Comparison of ENCODE assay signal across 27 mouse cellular contexts in the genomic region with DNA sequence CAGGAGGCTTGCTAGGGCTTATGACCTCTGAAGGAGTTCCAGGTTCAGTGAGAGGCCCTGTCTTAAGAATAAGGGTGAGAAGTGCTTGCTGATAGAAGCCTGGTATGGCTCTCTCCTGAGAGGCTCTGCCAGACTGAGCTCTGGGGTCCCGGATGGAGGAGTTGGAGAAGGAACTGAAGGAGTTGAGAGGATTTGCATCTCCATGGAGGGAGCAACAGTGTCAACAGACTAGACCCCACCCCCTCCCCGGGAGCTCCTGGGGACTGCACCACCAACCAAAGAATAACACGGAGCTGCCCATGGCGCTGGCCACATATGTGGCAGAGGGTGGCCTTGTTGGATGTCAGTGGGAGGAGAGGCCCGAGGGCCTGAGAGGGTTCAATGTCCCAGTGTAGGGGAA. TPM values are rescaled to one million over a fixed set of nuclear protein-coding genes. Genes with fewer than 3 reads are reported as not detected.
DNase-seq lines count a peak whose midpoint lies in the region; ATAC-seq and TF ChIP-seq lines count a peak whose summit lies in the region.
"Had no signal": no experiment of that assay in that cellular context is flagged by ENCODE, and none has a peak within 500 bp of the region (broad histone marks: within the 10 kb centered on the region; RNA-seq: fewer than 3 reads in every experiment).

No protein-coding gene starts in this region.

- ATAC-seq in forebrain, embryonic 12.5 days (ENCODE audit: low FRiP score), result no peak
- ATAC-seq: CD4-positive, CD25-positive, alpha-beta regulatory T cell, adult 4 months; forebrain, embryonic 13.5 days; forebrain, embryonic 15.5 days; forebrain, postnatal 0 days had no signal

- H3K9me3 ChIP-seq in E14TG2a.4 (ENCODE audit: low read length), result no peaks in the 10 kb centered on the region
- no peaks in the 10 kb centered on the region for H3K9me3 ChIP-seq in forebrain, embryonic 12.5 days
- H3K9me3 ChIP-seq: embryonic facial prominence, embryonic 13.5 days; embryonic facial prominence, embryonic 15.5 days; forebrain, embryonic 10.5 days; forebrain, embryonic 13.5 days; forebrain, embryonic 15.5 days had no signal

- peaks cover 35% of the 10 kb centered on the region for H3K4me1 ChIP-seq in E14TG2a.4 (replicated peaks; ENCODE audit: low read depth, low read length)
- H3K4me1 ChIP-seq in forebrain, embryonic 12.5 days, result no peaks in the 10 kb centered on the region
- H3K4me1 ChIP-seq: forebrain, embryonic 10.5 days; forebrain, embryonic 13.5 days; forebrain, embryonic 15.5 days had no signal

- H3K27me3 ChIP-seq in E14TG2a.4 (ENCODE audit: insufficient read depth, low read length), result no peaks in the 10 kb centered on the region
- H3K27me3 ChIP-seq in forebrain, embryonic 12.5 days, result no peaks in the 10 kb centered on the region
- H3K27me3 ChIP-seq: CH12.LX; embryonic facial prominence, embryonic 13.5 days; embryonic facial prominence, embryonic 15.5 days; forebrain, embryonic 13.5 days; forebrain, embryonic 15.5 days had no signal

- 44% methylated on average over 5 of the region's 5 CpGs for WGBS in forebrain, embryonic 12.5 days

- DNase-seq in heart, adult 11 months, result peak; percentile 74
- DNase-seq in heart, adult 18-20 months, result no peak
- DNase-seq in ES-CJ7 (ENCODE audit: low read depth, low spot score) (peak; percentile 65), ZHBTc4 (ENCODE audit: low read depth, low spot score) (peak; percentile 72)
- DNase-seq in right cerebral cortex, postnatal 10 days (ENCODE audit: low spot score in 2 of 2), result no peak
- DNase-seq: adrenal gland, adult 2 months; adrenal gland, postnatal 10 days; adrenal gland, postnatal 25 days; B cell, adult 2 months; cerebellum, adult 11 months; cerebellum, adult 18-20 months; cerebellum, adult 8-10 months; cerebellum, adult 9-11 months; cerebellum, postnatal 14 days; cerebellum, postnatal 36 days; embryo, embryonic 11 days; forebrain, postnatal 0 days had no signal

- H3K4me3 ChIP-seq in E14TG2a.4 (replicated peaks; ENCODE audit: low read length), result peak overlapping the region; percentile 32; the same call in 1 of the 2 replicates
- H3K4me3 ChIP-seq in forebrain, embryonic 12.5 days (replicated peaks), result no peak overlapping the region
- H3K4me3 ChIP-seq: embryonic facial prominence, embryonic 13.5 days; embryonic facial prominence, embryonic 15.5 days; erythroblast, embryonic 14.5 days; forebrain, embryonic 10.5 days; forebrain, embryonic 13.5 days; forebrain, embryonic 15.5 days had no signal

- H3K36me3 ChIP-seq in E14TG2a.4 (ENCODE audit: insufficient read depth, low read length), result peaks cover 38% of the 10 kb centered on the region
- H3K36me3 ChIP-seq in forebrain, embryonic 12.5 days (replicated peaks), result 0 out of 2 replicates have a peak, but pooled peaks cover 4% of the 10 kb centered on the region
- H3K36me3 ChIP-seq: forebrain, embryonic 15.5 days had no signal

- no peak for TF ChIP-seq CTCF in E14TG2a.4 (conservative IDR thresholded peaks at IDR 0.05; ENCODE audit: low read length)

- H3K9ac ChIP-seq in forebrain, embryonic 12.5 days, result no peak overlapping the region
- H3K9ac ChIP-seq: embryonic facial prominence, embryonic 13.5 days; embryonic facial prominence, embryonic 15.5 days; forebrain, embryonic 13.5 days; forebrain, embryonic 15.5 days; forebrain, postnatal 0 days had no signal

- H3K27ac ChIP-seq in forebrain, embryonic 12.5 days, result no peak overlapping the region
- H3K27ac ChIP-seq: embryonic facial prominence, embryonic 13.5 days; embryonic facial prominence, embryonic 15.5 days; forebrain, embryonic 10.5 days; forebrain, embryonic 13.5 days; forebrain, embryonic 15.5 days had no signal

- no peak overlapping the region for H3K4me2 ChIP-seq in forebrain, embryonic 12.5 days
- H3K4me2 ChIP-seq: embryonic facial prominence, embryonic 13.5 days; embryonic facial prominence, embryonic 15.5 days; forebrain, embryonic 13.5 days; forebrain, embryonic 15.5 days had no signal

RNA-seq across cellular contexts. Expression of gene Atg5, which starts 47.1 kb away (rescaled TPM):
- 10 to 100 TPM; 16.3 to 16.7 TPM for total RNA-seq in heart, adult 18-20 months (2021)
- polyA plus RNA-seq in forebrain, embryonic 12.5 days (2016; fragmentation: Nextera tagmentation; extraction: Ambion mirVana), result 46.1 and 46.4 TPM in 2 replicates

Comparison
In these comparisons a context has a peak if more than half of its experiments do, and no peak if none do; other contexts are left out.
1. DNase-seq: peak in heart, adult 11 months (single experiment), ES-CJ7 (single experiment) and ZHBTc4 (single experiment); none in heart, adult 18-20 months (0 of 2) and right cerebral cortex, postnatal 10 days (0 of 2).